Mouse (Mus musculus) liver, embryonic 14.5 days (tissue): Measurements from ENCODE around the gene Deaf1.

ENCODE experiments used
- CTCF ChIP-seq: IDR thresholded peaks from 2 replicates; pipeline ENCODE4 v1.5.1; 2016; ENCODE audit warnings: antibody characterized with exemption, low read depth, control low read depth
- EP300 ChIP-seq: IDR thresholded peaks from 2 replicates; pipeline ENCODE4 v1.6.1; 2016; ENCODE audit warnings: antibody characterized with exemption, low read depth

GRCm38 (mm10) chr7:141335682-141336081 lies 8.2 kb upstream of the Deaf1 start:
- TF ChIP-seq CTCF = no peak
- no peak for TF ChIP-seq EP300
